Mouse (Mus musculus): Measurements from ENCODE around the gene Gm11437.

The Gm11437 gene

GRCm38 (mm10) chr11:84167046-84167526 is at the start of gene Gm11437:
Gene Gm11437, minus strand, starts transcription at chr11:84167476.
- DNase-seq (ENCODE audit: low spot score), result no peak

DNA sequence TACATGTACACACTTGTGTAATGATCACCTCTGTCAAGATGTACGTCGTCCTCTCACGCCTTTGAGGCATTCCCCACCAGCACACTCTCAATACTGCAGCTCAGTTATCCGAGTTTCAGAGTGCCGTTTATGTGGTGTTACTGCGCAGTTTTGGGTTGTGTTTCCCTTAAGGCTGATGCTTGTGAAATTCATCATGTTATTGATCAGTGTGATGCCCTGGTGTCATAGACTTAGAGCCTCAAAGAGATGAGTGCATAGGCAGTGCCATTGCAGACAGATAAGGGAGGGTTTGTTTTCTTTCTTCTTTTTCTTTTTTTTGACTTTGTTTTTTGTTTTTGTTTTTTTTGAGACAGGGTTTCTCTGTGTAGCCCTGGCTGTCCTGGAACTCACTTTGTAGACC is 43.6 kb upstream of the Gm11437 start:
- no peak for DNase-seq (ENCODE audit: low spot score)

DNA sequence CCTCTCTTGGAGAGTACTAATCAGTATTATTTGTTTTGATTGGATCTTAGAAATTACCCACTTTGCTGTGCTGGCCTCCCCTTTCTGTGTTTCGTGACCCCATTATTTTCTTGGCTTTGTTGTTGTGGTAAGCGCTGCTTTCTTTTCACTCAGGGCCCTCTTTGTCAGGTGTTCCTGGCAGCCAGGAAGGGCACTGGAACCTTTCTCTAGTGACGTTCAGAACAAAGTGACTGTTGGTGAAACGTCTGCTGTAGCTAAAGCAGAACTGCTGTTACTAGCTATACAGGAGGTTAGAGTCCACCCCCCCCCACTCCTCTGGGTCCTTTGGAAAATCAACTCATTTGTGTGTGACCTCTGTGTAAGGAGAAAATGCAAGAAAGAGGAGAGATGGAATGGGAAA is 38.5 kb upstream of the Gm11437 start:
- DNase-seq (ENCODE audit: low spot score), result no peak

- DNase-seq (ENCODE audit: low spot score), result no peak
Measured at GRCm38 (mm10) chr11:84197607-84198402, 30.5 kb upstream of the Gm11437 start.

GRCm38 (mm10) chr11:84194751-84195150 is 27.5 kb upstream of the Gm11437 start:
- DNase-seq (ENCODE audit: low spot score), result no peak

DNA sequence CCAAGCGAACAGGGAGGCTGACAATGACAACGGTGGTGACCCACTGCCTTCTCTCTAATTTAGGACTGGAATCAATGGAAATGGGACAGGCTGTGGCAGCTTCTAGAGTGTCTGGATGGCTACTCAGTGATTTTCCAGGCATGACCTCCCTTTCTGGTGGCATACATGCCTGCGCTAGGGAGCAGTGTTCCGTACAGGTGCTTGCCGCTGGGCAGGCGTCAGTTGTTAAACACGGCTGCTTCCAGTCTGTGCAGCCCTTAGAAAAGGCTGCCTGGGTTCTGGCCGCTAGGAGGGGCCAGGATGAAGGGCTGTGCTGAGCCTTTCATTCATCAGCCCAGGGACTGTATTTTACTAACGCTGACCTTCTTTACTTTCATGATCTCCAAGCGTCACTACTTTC is 26.0 kb upstream of the Gm11437 start:
- no peak for DNase-seq (ENCODE audit: low spot score)

GRCm38 (mm10) chr11:84190581-84191233 is 23.4 kb upstream of the Gm11437 start:
- no peak for DNase-seq (ENCODE audit: low spot score)

DNA sequence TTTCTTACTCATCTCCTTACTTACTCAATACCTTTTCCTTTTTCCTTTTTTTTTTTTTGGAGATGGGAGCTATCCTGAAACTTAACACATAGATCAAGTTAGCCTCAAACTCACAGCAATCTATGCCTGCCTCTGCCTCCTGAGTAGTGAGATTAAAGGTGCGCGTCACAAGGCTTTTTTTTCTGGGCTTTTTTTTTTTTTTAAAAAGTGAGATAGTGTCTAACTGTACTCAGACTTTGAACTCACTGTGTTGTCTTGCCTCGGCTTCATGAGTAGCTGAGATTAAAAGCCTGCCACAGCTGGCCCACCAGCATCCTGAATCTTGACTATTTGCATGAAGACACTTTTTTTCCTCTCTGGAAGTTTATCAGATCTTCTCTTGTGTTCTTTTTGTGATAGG is 21.3 kb upstream of the Gm11437 start:
- DNase-seq (ENCODE audit: low spot score), result no peak

GRCm38 (mm10) chr11:84181286-84181685 is 14.0 kb upstream of the Gm11437 start:
- DNase-seq (ENCODE audit: low spot score), result no peak

GRCm38 (mm10) chr11:84179954-84180598 is 12.8 kb upstream of the Gm11437 start:
- DNase-seq (ENCODE audit: low spot score), result peak; percentile 81

DNA sequence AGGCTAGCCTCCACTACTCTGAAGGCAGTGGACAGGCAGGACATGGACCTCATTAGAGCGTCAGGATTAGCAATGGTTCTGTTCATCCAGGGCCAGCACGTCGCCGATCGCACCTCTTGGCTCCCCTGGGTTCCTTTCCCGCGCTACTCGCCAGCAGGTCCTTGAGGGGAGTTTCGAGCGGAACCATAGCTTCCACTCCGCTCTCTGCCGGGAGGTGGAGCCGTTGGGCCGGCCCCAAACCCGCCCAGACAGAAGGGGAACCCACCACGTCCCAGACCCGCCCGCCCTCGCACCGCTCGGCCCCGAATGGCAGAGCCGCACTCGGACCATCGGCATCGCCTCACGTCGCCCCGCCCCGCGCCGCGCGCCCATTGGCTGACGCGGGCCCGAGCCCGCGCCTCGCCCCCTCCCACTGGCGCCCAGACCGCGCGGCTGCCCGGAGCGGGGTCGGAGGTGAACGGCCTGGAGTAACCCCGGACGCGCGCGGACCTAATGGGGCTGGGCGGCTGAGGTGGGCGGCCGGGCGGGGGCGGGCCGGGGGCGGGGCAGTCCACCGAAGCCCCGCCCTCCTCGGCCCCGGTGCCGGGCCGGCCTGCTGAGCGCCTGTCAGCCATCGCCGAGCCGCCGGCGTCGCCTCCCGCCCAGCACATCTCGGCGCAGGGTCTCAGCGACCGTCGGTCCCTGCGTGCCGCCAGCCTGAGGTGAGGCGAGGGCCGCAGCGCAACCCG is 12.1 kb upstream of the Gm11437 start:
- DNase-seq (ENCODE audit: low spot score), result peak; percentile 98

- no peak for DNase-seq (ENCODE audit: low spot score)
Measured at GRCm38 (mm10) chr11:84178571-84178970, 11.3 kb upstream of the Gm11437 start.

GRCm38 (mm10) chr11:84172539-84173435 is 5.5 kb upstream of the Gm11437 start:
- no peak for DNase-seq (ENCODE audit: low spot score)

GRCm38 (mm10) chr11:84168701-84169288 is 1.5 kb upstream of the Gm11437 start:
- DNase-seq (ENCODE audit: low spot score), result peak; percentile 52

- DNase-seq (ENCODE audit: low spot score), result no peak
Measured at GRCm38 (mm10) chr11:84164561-84164960, 2.7 kb downstream of the Gm11437 start.

- DNase-seq (ENCODE audit: low spot score), result no peak
Measured at GRCm38 (mm10) chr11:84164123-84164522, 3.2 kb downstream of the Gm11437 start.

- no peak for DNase-seq (ENCODE audit: low spot score)
Measured at GRCm38 (mm10) chr11:84156535-84157262, 10.6 kb downstream of the Gm11437 start.

DNA sequence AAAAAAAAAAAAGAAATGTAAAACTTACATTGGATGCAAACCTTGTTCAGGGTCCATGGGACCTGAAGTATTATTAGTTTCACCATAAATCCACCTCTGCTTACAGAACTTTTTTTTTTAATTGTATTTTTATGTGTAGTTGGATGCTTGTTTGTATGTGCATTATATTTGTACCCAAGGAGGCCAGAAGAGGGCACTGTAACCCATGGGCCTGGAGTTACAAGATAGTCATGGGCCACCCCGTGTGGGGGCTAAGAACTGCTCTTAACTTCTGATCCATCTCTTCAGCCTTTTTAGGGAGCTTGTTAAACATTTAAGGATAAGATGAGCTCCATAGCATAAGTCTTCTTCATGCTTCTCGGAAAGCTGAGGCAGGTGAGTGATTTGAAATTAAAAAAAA is 16.4 kb downstream of the Gm11437 start:
- DNase-seq (ENCODE audit: low spot score), result no peak

DNA sequence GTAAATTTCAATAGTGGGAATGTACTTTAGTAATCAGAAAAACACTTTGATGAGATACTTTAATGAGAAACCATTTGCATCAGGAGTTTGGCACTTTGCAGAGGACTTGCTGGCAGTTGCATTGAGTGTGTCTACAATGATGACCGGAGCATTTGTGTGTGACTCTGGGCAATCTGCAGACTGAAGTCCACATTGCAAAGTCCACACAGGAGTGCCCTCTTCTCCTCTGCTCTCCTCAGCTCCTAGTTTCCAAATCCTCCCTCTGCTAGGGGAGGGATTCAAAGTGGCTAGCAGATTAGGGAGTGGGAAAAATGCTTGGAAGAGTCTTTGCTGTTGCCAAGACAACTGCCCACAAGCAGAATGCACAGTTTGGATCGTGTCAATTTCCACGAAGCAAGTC is 21.2 kb downstream of the Gm11437 start:
- DNase-seq (ENCODE audit: low spot score), result no peak

GRCm38 (mm10) chr11:84145201-84145798 is 22.0 kb downstream of the Gm11437 start:
- no peak for DNase-seq (ENCODE audit: low spot score)
